Mouse (Mus musculus): ENCODE data around the gene Slc38a4. TPM values are rescaled to one million over a fixed set of nuclear protein-coding genes. Genes with fewer than 3 reads are reported as not detected.

Slc38a4 gene
- 80.0 and 101 TPM in 2 replicates for polyA plus RNA-seq (2012; rRNA removed)
- 111 and 118 TPM in 2 replicates for polyA plus RNA-seq (2014; fragmentation: Nextera tagmentation; extraction: Ambion mirVana)

- TF ChIP-seq POLR2A (IDR thresholded peaks at IDR 0.05; ENCODE audit: borderline replicate concordance, extremely low read depth, insufficient read depth, insufficient read length) = peak; percentile 53; the same call in 1 of the 2 replicates
- Histone ChIP-seq H3K4me1 (ENCODE audit: control insufficient read depth, insufficient read depth, low read length) (no peaks in the 10 kb centered on the region), H3K9ac (ENCODE audit: low read depth, low read length, severe bottlenecking) (peak within 1 kb of the TSS; percentile 62), H3K4me3 (replicated peaks; ENCODE audit: low read length) (peak within 1 kb of the TSS; percentile 52), H3K36me3 (ENCODE audit: control insufficient read depth, insufficient read depth, low read length) (no peaks in the 10 kb centered on the region), H3K4me2 (replicated peaks; ENCODE audit: low read depth, low read length, severe bottlenecking) (peak within 1 kb of the TSS; percentile 65), H3K9me3 (ENCODE audit: control insufficient read depth, low read length) (peaks cover 7% of the 10 kb centered on the region), H3K27me3 (ENCODE audit: control insufficient read depth, insufficient read depth, low read length) (no peaks in the 10 kb centered on the region), H3K27ac (replicated peaks; ENCODE audit: low read depth, low read length) (peak within 1 kb of the TSS; percentile 67)
- ATAC-seq (ENCODE audit: low FRiP score, low read depth) (peak; percentile 83), DNase-seq (ENCODE audit: low spot score) (peak; percentile 80)
- WGBS = 54% methylated on average over 9 of the region's 9 CpGs
Measured at GRCm38 (mm10) chr15:97055794-97056193, at the start of gene Slc38a4. Slc38a4 (minus strand) TSS chr15:97055956.

GRCm38 (mm10) chr15:97104889-97105391, 49.2 kb upstream of the Slc38a4 start:
- ATAC-seq (ENCODE audit: low FRiP score, low read depth) (no peak), DNase-seq (ENCODE audit: low spot score) (no peak)
- Histone ChIP-seq H3K4me1 (ENCODE audit: control insufficient read depth, insufficient read depth, low read length) (peaks cover 13% of the 10 kb centered on the region), H3K27me3 (ENCODE audit: control insufficient read depth, insufficient read depth, low read length) (no peaks in the 10 kb centered on the region), H3K9ac (ENCODE audit: low read depth, low read length, severe bottlenecking) (no peak overlapping the region), H3K27ac (replicated peaks; ENCODE audit: low read depth, low read length) (no peak overlapping the region), H3K4me3 (replicated peaks; ENCODE audit: low read length) (no peak overlapping the region), H3K9me3 (ENCODE audit: control insufficient read depth, low read length) (no peaks in the 10 kb centered on the region), H3K36me3 (ENCODE audit: control insufficient read depth, insufficient read depth, low read length) (no peaks in the 10 kb centered on the region), H3K4me2 (replicated peaks; ENCODE audit: low read depth, low read length, severe bottlenecking) (no peak overlapping the region)
- WGBS = 36% methylated on average over 3 of the region's 3 CpGs
- no peak for TF ChIP-seq POLR2A (IDR thresholded peaks at IDR 0.05; ENCODE audit: borderline replicate concordance, extremely low read depth, insufficient read depth, insufficient read length)

- TF ChIP-seq POLR2A (IDR thresholded peaks at IDR 0.05; ENCODE audit: borderline replicate concordance, extremely low read depth, insufficient read depth, insufficient read length) = no peak
- no peak for ATAC-seq (ENCODE audit: low FRiP score, low read depth)
- WGBS = 54% methylated on average over 3 of the region's 3 CpGs
Measured at GRCm38 (mm10) chr15:97104048-97104447, 48.3 kb upstream of the Slc38a4 start.

GRCm38 (mm10) chr15:97102811-97103210, 47.1 kb upstream of the Slc38a4 start:
- 0 out of 2 replicates have a peak overlapping the region, but pooled peaks have one; percentile 22 for H3K27ac ChIP-seq (replicated peaks; ENCODE audit: low read depth, low read length)
- no peaks in the 10 kb centered on the region for H3K27me3 ChIP-seq (ENCODE audit: control insufficient read depth, insufficient read depth, low read length)
- no peaks in the 10 kb centered on the region for H3K9me3 ChIP-seq (ENCODE audit: control insufficient read depth, low read length)
- H3K4me1 ChIP-seq (ENCODE audit: control insufficient read depth, insufficient read depth, low read length) = peaks cover 13% of the 10 kb centered on the region
- H3K36me3 ChIP-seq (ENCODE audit: control insufficient read depth, insufficient read depth, low read length) = no peaks in the 10 kb centered on the region
- peak; percentile 67 for DNase-seq (ENCODE audit: low spot score)
- no peak overlapping the region for H3K4me3 ChIP-seq (replicated peaks; ENCODE audit: low read length)
- no peak overlapping the region for H3K4me2 ChIP-seq (replicated peaks; ENCODE audit: low read depth, low read length, severe bottlenecking)
- ATAC-seq (ENCODE audit: low FRiP score, low read depth) = peak; percentile 41; the same call in 1 of the 2 replicates
- no peak overlapping the region for H3K9ac ChIP-seq (ENCODE audit: low read depth, low read length, severe bottlenecking)
- TF ChIP-seq POLR2A (IDR thresholded peaks at IDR 0.05; ENCODE audit: borderline replicate concordance, extremely low read depth, insufficient read depth, insufficient read length) = no peak
- whole genome bisulfite sequencing = 27% methylated on average over 10 of the region's 10 CpGs

More at GRCm38 (mm10) chr15:97104048-97104447, 48.3 kb upstream of the Slc38a4 start:
- no peaks in the 10 kb centered on the region for H3K36me3 ChIP-seq (ENCODE audit: control insufficient read depth, insufficient read depth, low read length)
- H3K4me1 ChIP-seq (ENCODE audit: control insufficient read depth, insufficient read depth, low read length) = peaks cover 13% of the 10 kb centered on the region
- no peak overlapping the region for H3K9ac ChIP-seq (ENCODE audit: low read depth, low read length, severe bottlenecking)
- H3K4me2 ChIP-seq (replicated peaks; ENCODE audit: low read depth, low read length, severe bottlenecking) = no peak overlapping the region
- no peaks in the 10 kb centered on the region for H3K27me3 ChIP-seq (ENCODE audit: control insufficient read depth, insufficient read depth, low read length)
- DNase-seq (ENCODE audit: low spot score) = no peak
- H3K9me3 ChIP-seq (ENCODE audit: control insufficient read depth, low read length) = no peaks in the 10 kb centered on the region
- H3K27ac ChIP-seq (replicated peaks; ENCODE audit: low read depth, low read length) = no peak overlapping the region
- no peak overlapping the region for H3K4me3 ChIP-seq (replicated peaks; ENCODE audit: low read length)

GRCm38 (mm10) chr15:97102181-97102580, 46.4 kb upstream of the Slc38a4 start:
- no peak for TF ChIP-seq POLR2A (IDR thresholded peaks at IDR 0.05; ENCODE audit: borderline replicate concordance, extremely low read depth, insufficient read depth, insufficient read length)
- ATAC-seq (ENCODE audit: low FRiP score, low read depth) = no peak
- Histone ChIP-seq H3K36me3 (ENCODE audit: control insufficient read depth, insufficient read depth, low read length) (no peaks in the 10 kb centered on the region), H3K4me1 (ENCODE audit: control insufficient read depth, insufficient read depth, low read length) (peaks cover 13% of the 10 kb centered on the region), H3K27ac (replicated peaks; ENCODE audit: low read depth, low read length) (0 out of 2 replicates have a peak overlapping the region, but pooled peaks have one; percentile 22), H3K9ac (ENCODE audit: low read depth, low read length, severe bottlenecking) (no peak overlapping the region), H3K27me3 (ENCODE audit: control insufficient read depth, insufficient read depth, low read length) (no peaks in the 10 kb centered on the region), H3K9me3 (ENCODE audit: control insufficient read depth, low read length) (no peaks in the 10 kb centered on the region), H3K4me3 (replicated peaks; ENCODE audit: low read length) (no peak overlapping the region), H3K4me2 (replicated peaks; ENCODE audit: low read depth, low read length, severe bottlenecking) (no peak overlapping the region)
- no peak for DNase-seq (ENCODE audit: low spot score)
- WGBS = 83% methylated on average over 5 of the region's 5 CpGs
